Mouse (Mus musculus) c-Kit-negative CD71-positive TER-119-positive erythroid progenitor cells, embryonic 14.5 days (primary cell): ENCODE results near the gene Klhl29.

Source experiments
- DNase-seq: peaks from one replicate; pipeline ENCODE4 v3.0.0-alpha.2; 2013; ENCODE audit warnings: low read depth, low spot score

The Klhl29 gene

DNA sequence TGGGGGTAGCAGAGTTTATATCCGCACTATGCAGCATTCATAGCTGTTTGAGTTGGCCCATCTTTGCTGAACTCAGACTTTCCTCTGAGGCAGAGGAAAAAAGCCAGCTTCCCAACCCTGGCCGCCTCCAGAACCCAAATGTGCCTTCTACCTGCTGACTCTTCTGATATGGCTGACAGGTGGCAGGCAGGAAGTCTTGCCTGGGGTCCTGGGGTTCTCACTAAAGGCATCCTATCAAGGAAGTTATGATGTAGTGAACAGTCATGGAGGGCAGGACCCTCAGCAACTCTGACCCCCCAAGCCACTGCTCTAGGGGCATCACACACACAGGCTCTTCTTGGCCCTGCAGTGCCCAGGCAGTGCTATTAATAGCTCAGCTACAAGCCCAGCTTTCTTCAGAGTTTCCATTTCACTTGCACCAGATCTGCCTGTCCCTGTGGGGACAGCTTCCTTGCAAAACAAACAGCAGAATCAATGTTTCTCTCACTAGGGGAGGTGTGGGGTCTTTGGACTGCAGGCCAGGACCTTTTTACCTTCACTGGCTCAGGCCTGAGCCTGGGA is 187.6 kb downstream of the Klhl29 start:
- no peak for DNase-seq

DNA sequence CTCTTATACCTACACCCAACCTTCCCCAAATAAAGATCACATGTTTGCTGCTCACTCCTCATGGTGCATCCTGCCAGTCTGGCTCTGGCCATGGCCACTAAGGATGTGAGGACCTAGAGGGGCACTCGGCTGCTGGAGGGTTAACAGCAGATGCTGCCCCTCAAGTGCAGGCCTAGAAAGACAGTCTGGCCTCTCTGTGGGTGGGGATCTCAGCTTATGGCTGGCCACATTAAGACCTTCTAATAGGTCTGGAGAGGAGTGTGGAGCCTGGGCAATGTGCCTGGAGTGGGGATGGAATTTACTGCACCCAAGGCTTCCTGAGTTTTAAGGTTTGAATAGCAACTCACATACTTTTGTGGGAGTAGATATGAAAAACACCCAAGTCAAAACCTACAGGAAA is 188.8 kb downstream of the Klhl29 start:
- DNase-seq: no peak

DNA sequence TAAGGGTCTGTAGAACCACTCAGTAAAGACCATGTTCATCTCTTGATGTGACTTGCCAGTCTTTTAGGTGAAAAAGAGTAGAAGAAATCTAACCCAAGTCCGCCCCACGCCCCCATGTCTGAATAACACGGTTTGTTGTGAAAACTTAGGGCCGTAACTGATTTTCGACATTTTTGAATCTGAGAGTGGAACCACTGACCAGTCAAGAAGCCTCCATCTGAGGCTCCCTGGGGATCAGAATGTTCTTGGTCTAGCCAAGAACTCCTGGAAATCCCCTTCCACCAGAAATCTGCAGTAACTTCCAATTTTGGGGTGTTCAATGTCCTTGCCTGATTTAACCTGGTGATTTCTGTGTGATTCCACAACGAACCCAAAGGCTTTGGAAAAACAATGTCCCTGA is 189.9 kb downstream of the Klhl29 start:
- DNase-seq: no peak

DNA sequence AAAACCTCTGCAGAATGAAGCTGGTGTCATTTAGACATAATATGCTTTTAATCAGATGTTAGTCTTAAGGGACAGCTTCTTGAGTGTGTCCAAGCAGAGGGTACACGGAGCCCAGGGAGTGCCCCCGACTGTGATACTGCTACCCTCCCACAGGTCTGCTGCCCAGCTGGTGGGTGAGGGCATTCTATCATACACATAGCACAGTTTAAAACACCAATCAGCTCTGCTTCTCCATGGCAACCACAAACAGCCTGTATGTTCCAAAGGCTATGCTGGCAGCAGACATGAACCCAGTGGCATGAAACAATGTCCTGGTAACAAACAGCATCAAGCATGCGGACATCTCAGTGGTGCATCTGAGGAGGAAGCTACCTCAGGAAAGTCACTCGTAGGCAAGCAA is 192.9 kb downstream of the Klhl29 start:
- DNase-seq: no peak

DNA sequence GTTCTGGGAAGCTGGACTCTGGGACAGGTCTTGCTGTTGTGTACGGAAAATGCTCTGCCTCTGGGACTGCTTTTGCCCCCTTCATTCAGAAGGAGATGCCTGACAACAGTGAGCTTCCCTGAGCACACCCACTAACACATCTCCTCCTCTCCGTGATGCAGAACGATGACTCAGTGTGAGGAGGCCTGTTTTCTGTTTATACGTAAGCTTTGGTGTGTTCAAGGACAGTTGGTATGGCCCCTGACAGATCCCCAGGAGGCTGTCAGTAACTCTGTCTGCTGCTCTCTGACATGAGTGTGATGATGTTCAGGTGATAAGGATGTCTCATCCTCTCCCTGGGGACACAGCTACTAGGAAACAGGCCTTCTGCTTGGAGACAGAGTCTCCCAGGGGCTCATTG is 193.3 kb downstream of the Klhl29 start:
- DNase-seq: no peak

DNA sequence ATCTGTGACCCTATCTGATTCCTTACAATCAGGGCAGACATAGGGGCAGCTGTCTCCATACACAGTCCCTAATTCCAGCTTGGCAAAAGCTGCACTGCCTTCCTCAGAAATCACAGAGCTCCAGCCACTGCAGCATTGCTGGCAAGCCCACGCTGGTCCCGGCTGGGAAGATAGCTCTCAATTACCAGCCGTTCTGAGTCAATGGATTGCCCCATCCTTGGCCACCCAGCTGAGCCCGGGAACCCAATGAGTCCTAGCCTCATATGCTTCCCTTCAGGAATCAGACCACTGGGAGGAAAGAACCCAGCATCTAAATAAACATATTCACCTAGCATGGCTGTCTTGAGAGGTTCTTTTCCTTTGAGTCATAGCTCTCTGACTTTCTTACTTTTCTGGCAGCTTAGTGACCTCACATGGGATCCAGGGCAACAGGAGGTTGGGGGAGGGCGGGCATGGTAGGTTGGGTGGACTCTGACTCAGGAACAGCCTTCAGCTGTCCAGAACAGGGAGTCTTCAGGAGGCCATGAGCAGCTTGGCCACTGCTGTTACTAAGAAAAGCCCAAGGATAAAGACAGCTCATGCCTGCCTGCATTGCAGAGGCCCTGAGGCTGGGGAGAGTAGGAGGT is 198.7 kb downstream of the Klhl29 start:
- DNase-seq: no peak

DNA sequence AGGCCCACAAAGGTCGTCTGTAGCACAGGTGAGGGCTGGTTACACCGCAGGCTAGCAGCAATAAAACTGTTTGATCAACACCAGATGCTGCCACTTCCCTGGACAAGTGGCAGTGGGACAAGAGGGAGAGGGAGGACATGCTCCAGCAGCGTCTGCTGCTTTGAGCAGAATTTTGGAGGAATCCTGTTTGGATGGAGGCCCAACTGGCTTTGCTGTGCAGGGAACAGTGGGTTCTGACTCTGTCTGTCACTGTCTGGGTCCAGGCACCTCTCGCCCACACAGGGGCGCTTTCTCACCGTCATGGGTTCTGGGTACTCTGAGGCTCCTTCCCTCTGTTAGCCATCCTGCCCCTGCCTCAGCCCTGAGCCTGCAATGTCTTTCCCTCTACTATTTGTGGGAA is 209.3 kb downstream of the Klhl29 start:
- no peak for DNase-seq

DNA sequence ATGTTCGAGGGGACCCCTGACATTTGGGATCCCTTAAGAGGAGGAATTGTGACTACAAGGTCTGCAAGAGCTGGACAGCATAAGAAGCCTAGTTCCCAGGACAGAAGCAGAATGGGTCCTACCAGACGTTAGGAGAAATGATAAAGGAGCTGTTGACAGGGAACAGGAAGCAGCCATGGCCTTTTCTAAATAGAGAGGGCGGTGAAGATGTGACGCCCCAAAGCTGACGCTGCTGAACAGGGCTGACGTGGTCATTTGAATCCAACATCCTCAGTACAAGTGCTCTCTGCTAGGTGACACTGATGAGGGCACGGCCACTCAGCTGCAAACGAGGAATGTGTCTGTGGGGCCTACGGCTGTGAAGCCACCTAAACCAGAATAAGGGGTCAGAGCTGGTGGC is 210.1 kb downstream of the Klhl29 start:
- DNase-seq: no peak

DNA sequence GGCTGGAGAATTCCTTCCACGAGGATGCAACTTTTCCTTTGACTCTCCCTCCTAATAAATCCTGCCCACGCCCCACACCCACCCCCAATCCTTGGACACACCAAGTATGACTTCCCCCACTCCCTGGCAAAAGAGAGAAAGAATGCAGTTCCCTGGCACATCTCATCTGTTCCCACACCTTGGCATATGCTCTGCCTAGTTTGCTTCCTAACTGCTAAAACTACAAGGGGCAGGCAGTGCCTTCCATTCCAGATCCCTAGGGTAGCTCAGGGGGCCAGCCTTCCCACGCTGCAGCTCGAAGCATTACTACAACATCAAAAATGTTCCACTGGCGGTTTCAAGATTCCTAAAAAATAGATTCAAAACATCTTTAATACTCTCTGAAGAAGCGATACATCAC is 212.8 kb downstream of the Klhl29 start:
- DNase-seq: no peak

DNA sequence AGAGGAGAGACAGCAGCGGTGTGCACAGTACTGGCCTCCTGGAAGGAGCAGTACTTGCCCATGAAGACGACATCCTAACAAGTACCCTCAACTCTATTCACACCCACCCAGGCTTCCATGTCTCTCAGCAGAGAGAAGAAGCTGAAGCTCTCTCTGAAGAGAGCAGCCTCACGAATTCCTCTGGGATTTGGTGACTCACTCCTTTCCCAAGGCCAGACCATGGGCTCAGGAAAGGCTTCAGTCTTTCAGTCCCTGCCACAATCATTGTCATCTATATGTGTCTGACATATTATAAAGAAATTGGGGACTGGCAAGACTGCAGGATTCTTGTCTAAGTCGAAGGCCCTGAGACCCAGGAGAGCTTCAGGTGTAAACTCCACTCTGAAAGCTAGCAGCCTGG is 213.9 kb downstream of the Klhl29 start:
- DNase-seq: no peak

DNA sequence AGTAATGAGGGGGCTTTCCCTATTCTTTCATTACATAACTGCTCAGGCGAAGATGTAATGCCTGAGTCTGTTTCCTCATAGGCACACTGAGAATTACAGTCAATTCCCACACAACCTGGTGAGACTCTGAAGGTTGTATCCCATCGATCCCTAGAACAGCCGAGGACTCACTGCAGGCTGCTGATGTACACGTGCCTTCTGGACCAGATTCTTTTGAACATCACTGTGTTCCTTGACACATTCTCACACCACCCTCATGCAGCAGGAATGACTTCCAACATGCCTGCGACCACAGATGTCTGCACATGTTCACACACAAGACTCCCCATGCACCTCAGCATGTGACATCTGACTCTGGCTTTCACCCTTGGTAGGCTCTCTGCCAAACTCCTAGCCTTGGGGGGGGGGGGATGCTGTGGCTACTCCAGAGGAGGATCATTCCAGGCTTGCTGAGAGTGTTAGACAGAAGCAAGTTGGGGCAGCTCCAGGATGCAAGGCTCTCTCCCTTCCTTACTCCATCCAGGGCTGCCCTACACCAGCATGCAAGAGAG is 217.5 kb downstream of the Klhl29 start:
- DNase-seq: no peak

DNA sequence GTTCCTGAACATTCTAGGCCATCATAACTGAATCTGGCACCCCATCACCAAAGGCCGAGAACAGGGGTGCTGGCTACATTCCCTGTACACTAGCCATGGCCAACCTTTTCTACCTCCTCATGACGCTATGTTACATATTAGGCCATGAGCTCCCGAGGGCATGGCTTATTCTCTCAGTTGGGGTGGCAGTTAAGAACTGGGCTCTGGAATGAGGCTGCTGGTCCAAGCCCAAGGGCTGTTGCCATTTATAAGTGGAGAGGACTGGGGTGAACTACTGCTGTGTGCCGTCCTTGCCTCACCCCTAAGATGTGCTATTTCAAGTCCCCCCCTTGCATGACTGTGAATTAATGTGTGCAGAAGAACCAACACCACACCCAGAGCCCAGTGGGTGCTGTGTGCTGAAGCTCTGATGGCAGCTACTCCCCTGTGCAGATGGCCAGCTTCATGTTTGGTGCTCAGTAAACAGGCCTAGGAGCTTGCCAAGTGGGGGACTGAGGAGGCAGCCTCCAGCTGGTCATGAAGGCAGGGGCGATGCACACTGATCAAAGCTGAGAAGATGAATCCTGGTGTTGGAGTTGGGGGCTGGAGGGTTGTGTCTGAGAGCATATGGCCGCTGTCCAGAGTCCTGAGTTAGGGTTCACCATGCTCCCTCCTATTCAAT is 218.3 kb downstream of the Klhl29 start:
- no peak for DNase-seq

DNA sequence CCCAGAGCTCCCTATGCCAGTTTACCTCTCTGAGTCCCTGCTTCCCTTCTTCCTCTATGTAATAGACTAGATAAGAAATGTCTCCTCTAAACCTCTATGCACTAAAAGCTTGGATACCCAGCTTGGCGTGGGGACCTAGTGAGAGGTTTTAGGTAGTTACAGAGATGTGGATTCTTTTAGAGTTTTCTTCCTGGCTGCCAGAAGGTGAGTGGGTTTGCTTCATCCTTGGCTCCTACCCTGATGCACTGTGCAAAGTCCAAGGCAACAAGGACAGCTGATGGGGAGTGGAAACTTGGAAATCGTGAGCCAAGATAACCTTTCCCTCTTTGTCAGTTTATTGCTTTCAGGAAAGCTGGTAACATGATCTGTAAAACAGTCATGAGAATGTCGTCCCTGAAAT is 220.3 kb downstream of the Klhl29 start:
- no peak for DNase-seq

DNA sequence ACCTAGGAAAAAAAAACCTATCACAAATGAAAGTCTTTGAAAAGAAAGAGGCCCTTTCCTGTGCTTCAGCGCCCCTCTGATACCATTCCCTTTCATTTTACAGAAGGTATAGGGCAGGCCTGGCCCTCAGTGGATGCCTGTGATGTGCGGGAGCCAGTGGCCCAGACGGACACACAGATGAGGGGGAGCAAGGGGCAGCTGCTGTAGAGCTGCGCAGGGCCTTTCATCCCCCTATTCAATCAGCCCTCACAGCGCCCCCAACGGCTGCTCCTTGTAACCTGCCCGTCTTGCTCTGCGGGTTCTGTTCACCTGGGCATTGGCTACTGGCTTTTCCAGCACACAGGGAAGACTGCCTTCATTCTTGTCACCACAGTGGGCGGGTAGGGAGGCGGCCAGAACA is 223.6 kb downstream of the Klhl29 start:
- DNase-seq: no peak

DNA sequence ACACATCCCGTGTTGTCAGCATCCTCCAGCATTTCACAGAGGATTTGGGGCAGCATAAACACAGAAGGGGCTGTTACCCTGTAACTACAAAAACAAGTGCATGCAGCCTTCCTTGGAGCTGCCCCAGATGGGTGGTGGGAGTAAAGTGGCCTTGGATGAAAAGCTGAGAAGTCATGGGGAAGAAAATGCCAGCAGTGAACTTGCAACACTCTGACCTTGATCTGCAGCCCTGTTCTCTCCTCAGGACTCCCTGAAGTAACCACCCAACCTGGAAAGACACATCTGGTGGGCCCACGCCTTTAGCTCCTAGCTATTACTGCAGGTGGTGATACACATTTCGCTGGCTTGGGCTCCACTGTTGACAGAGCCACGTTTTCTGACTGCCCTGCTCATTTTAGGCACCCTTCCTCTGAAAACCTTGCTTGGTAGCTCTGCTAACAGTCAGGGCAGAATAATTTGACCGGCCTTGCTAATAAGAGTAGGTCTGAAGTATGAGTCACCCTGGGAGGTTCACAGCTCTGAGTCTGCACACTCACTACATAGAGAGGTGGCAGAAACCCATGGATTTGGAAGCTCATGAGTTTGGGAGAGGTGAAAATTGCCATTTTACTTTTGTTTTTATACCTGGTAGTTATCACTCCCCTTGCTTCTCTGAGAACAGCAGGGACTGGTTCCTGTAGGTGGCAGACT is 228.0 kb downstream of the Klhl29 start:
- DNase-seq: no peak

DNA sequence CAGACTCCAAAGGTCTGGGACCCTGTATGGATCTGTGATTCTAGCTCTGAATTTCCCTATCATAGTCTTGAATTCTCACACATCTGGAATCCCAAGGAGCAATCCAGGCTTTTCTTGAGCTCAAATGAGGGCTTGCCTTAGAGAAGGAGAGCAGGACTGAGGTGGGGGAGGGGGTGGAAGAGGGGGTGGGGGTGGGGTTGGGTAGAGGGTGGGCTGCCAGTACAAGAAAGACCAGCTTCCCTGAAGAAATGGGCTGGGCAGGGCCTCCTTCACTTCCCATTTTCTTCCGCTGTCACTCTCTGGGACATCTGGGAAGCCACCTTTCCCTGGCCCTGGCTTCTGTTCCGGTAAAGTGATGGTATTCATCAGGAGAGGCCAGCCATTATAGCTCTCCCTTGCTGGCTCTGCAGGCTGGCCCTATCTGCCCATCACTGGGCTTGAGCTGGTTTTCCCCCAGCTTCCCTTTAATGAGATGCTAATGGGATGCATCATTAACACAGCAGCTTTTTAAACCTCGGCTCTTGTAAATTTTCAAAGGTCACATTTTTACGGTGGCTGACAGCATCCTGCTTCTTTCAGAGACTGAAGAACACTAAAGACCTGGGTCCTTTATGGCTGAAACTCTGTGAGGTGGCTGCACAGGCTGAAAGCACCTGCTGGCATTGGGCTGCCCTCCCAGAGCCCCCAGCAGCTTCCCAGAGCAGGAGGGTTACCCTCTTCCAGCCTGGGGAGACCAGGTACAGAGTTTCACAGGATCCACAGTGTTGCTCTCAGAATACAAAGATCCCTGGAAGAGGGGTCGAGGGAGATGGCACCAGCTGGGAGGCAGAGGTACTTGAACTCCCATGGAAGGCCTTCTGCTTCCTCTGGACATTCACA is 231.3 kb downstream of the Klhl29 start:
- no peak for DNase-seq

DNA sequence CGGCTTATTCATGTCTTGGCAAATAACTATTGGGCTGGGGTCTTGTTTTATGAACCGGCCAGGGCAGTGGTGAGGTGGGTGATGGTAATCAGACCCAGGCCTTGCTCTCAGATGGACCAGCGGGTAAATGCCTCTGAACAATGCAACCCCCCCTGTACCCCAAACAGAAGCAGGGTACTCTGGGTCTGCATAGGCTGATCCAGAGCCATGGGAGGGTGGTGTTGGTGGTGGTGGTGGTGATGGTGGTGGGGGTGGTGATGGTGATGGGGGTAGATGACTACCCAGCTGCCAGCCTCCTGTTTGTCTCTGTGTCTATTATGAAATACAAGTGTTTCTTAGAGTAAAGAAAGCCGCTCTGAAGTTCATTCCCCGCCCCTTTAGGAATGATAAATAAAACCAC is 232.3 kb downstream of the Klhl29 start:
- DNase-seq: no peak

DNA sequence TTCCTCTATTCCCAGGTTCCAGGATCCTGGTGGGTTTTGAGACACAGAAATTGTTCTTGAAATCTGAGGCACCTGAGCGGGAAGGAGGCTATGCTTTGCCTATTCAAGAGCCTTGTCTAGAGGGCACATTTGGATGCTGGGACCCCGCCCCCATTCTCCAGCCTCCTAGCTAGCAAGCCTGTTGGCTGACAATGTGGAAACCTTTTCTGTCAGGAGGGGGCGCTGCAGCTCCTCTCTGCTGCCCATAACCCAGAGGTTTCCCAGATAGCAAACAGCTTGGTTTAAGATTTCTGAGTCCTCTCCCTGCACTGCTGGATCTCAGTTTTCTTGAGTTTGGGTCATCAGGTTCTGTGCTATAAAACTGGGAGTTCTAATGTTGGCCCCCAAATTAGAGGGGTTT is 232.7 kb downstream of the Klhl29 start:
- DNase-seq: no peak

DNA sequence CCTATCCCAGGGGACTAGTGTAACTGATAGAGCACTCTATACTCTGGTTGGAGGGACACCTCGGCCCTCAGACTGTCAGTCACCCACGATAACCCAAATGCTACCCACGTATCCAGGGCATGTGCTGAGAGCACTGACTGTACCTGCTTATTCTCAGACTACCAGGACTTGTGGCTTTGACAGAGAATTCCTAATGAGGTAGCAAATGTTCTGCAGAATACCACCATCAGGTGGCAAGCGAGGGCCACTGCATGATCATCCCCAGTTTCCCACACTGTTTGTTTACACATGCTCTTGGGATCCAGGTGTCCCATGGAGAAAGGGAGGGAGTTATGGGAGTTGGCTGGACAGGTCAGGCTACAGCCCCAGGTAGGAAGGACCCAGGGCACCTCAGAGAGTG is 234.4 kb downstream of the Klhl29 start:
- DNase-seq: no peak

DNA sequence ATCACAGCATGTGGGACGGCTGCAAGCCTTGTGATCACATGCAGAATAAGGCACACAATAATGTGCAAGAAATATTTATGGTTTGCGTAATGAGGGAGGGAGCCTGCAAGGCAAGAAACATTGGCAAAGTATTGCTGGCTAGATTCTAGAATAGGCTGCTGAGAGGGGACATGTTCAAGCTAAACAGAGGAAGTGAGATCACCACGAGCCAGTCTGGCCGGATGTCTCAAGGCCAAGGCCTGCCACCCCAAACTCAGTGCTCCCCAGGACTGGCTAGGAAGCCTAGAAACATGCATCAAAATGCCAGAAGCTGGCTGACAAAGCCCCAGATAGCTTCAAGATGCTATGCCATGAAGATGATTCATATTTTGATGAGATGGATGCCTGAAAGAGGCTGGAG is 236.2 kb downstream of the Klhl29 start:
- no peak for DNase-seq

DNA sequence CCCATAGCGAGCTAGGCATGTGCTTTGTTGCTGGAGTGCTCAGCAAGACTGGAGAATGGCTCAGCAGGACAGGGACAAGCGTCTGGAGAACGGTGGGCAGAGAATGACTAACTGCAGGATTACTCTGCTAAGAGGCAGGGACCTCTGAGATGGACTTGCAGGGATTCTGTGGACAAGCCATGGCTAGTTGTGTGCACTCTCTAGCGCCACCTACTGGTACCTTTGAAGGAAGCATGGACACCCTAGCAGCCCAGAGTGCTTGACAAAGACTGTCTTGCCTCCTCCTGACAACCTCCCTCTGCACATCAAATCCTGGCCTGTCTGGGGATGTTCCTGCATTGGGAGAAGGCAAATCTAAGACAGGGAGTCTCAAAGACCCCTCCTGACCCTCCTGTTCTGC is 239.2 kb downstream of the Klhl29 start:
- peak; percentile 42 for DNase-seq

DNA sequence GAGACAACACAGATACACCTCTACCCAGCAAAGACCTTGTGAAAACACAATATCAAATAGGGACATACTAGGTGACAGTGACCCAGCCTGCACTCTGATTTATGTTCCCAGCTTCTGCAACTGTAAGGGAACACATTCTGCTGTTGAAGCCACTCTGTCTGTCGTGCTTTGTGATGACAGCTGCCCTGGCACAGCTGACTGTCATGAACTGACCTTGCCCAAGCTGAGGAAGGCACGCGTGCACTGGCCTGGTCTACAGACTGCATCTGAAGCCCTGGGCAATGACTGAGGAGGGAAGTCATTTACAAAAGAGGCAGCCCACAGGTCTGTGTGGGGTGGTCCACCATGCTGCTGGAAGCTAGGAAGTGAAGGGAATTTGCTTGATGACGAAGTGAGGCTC is 246.3 kb downstream of the Klhl29 start:
- DNase-seq: no peak
